Mouse (Mus musculus) lung, adult 2 months (tissue): ENCODE measurements around the gene Thada.

Source experiments
- CTCF ChIP-seq: fragments of 200-500 bp; IDR thresholded peaks from 2 replicates; pipeline ENCODE4 v1.5.1; 2011; ENCODE audit warnings: mild to moderate bottlenecking, low read length, control low read depth; ENCODE audit not compliant: insufficient read depth
- POLR2A ChIP-seq: fragments of 200-500 bp; IDR thresholded peaks from 2 replicates; pipeline ENCODE4 v1.6.1; 2011; ENCODE audit warnings: low read depth, mild to moderate bottlenecking, control low read depth, low read length, borderline replicate concordance; ENCODE audit errors: extremely low read depth

DNA sequence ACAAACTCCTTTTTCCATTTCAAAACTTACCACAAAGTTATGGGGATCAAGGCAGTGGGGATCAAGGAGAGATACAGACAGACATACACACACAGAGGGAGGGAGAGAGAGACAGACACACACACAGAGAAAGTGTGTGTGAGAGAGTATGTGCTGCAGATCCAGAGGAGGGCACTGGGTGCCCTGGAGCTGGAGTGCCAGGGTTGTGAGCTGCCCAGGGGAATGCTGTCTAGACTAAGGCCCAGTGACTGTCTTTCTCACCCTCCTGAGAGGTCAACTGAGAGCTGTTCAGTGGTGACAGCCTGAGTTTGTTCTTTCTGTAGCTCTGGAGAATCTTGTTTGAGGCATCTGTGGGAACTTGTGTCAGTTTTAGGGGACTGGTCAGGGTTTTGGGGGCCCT lies 269.7 kb downstream of the Thada start:
- no peak for TF ChIP-seq CTCF
- TF ChIP-seq POLR2A, result no peak
